Mouse (Mus musculus): ENCODE data around the gene Crlf1. TPM values are rescaled to one million over a fixed set of nuclear protein-coding genes. Genes with fewer than 3 reads are reported as not detected.
A peak's percentile ranks its signal among the peaks of the same experiment; 100 is the strongest.

Gene Crlf1
- polyA plus RNA-seq, 1 experiment from 2014 or later = 2.1 TPM

DNA sequence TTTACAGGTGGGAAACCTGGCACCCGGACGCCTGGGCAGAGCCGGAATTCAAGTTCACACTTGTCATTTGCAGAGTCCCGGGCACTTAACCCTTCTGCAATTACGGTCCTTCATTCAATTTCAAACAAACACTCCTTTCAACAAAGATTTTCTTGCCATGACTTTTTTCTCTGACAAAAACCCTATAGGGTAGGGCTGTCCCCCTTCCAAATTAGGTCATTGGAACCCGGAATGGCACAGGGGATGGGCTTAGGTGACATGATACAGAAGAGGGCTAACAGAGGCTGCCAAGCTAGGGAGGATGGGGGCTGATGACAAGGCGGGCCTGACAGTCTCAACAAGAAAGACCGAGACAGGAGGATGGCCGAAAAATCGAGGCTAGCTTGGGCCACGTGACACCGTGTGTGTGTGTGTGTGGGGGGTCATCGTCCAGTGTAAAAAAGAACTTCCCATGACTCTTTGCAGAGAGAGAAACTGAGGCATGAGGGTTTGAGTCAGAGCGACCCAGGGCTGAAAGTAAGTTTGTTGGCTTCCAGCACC is 4.0 kb upstream of the Crlf1 start:
- ATAC-seq (ENCODE audit: low FRiP score, low TSS enrichment) = no peak
- Histone ChIP-seq H3K36me3 (ENCODE audit: control insufficient read depth, insufficient read depth, low read length) (no peaks in the 10 kb centered on the region), H3K9ac (replicated peaks; ENCODE audit: low read length) (no peak overlapping the region; the same call in 1 of the 2 replicates)

DNA sequence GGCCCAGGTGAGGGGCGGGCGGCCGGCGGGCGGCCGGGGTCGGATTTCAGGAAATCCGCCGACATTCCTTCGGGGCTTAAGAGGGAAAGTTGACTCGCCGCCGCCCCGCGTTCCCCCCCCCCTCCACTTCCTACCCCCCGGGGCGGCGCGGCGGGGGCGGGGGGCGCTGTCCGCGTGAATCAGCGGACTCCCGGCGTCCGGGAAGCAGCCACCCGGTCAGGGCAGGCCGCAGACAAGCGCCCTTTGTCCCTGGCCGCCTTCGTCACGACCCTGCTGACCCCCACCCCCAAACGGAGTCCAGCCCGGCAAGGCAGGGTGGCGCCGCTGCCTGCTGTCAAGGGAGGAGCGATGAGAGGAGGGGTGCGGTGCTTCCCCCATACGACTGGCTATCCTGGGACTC is 3.4 kb upstream of the Crlf1 start:
- peak overlapping the region; percentile 31 for H3K4me2 ChIP-seq (ENCODE audit: low read length)
- peaks cover 28% of the 10 kb centered on the region for H3K4me1 ChIP-seq (ENCODE audit: control insufficient read depth, insufficient read depth, low read length)
- no peak overlapping the region for H3K27ac ChIP-seq (replicated peaks; ENCODE audit: low read depth, low read length)
- ATAC-seq (ENCODE audit: low FRiP score, low TSS enrichment) = no peak
- WGBS = 1% methylated on average over 31 of the region's 41 CpGs
- no peak for DNase-seq
- no peaks in the 10 kb centered on the region for H3K36me3 ChIP-seq (ENCODE audit: control insufficient read depth, insufficient read depth, low read length)
- H3K9me3 ChIP-seq (ENCODE audit: control insufficient read depth, low read length) = no peaks in the 10 kb centered on the region
- no peak overlapping the region for H3K9ac ChIP-seq (replicated peaks; ENCODE audit: low read length)
- peaks cover 90% of the 10 kb centered on the region for H3K27me3 ChIP-seq (ENCODE audit: control insufficient read depth, insufficient read depth, low read length)
- H3K4me3 ChIP-seq (replicated peaks; ENCODE audit: low read depth, low read length) = no peak overlapping the region

More for the DNA sequence above, 4.0 kb upstream of the Crlf1 start:
- Histone ChIP-seq H3K4me2 (ENCODE audit: low read length) (peak overlapping the region; percentile 31), H3K4me3 (replicated peaks; ENCODE audit: low read depth, low read length) (no peak overlapping the region), H3K27me3 (ENCODE audit: control insufficient read depth, insufficient read depth, low read length) (peaks cover 90% of the 10 kb centered on the region), H3K27ac (replicated peaks; ENCODE audit: low read depth, low read length) (no peak overlapping the region), H3K4me1 (ENCODE audit: control insufficient read depth, insufficient read depth, low read length) (peaks cover 28% of the 10 kb centered on the region), H3K9me3 (ENCODE audit: control insufficient read depth, low read length) (no peaks in the 10 kb centered on the region)
- DNase-seq = no peak
- WGBS = 4% methylated on average over 14 of the region's 14 CpGs

DNA sequence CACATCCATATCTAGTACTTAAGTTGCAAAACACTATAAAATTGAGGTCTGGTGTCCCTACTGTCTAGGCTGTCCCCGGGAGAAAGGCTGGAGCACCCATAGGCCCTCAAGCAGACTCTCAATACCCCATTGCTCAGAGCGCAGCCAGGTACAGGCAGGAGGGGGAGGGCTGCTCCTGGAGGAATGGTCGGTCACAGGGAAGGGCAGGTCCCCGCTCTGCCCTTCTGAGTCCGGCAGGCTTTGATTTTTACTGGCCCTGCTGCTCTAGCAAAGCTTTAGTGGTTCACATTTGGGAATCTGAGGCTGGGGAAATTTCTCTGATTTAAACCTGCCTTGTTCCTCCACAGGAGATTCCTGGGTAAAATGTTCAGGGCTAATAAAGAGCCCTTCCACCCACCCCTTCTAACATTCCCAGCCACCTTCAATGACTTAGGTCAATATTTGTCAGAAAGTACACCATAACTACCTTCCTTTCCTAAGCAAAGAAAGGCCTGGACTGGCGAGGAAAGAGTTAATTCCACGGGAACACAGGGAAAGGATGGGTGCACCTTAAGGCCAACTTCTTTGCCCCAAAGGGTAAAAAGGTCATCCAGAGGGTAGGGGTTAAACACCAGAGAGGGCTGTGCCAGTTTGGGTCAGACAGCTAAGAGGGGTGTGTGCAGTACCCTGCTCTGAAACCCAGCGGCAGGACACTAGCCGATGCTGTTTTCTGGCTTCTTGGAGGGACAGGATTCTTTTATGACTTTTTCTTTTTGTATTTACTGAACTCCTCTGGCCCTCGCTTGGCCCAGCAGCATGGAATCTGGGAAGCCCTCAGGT is 2.7 kb upstream of the Crlf1 start:
- no peak overlapping the region for H3K9ac ChIP-seq (replicated peaks; ENCODE audit: low read length)
- ATAC-seq (ENCODE audit: low FRiP score, low TSS enrichment) = no peak
- no peak overlapping the region for H3K4me3 ChIP-seq (replicated peaks; ENCODE audit: low read depth, low read length)
- peaks cover 90% of the 10 kb centered on the region for H3K27me3 ChIP-seq (ENCODE audit: control insufficient read depth, insufficient read depth, low read length)
- H3K36me3 ChIP-seq (ENCODE audit: control insufficient read depth, insufficient read depth, low read length) = no peaks in the 10 kb centered on the region
- peaks cover 29% of the 10 kb centered on the region for H3K4me1 ChIP-seq (ENCODE audit: control insufficient read depth, insufficient read depth, low read length)
- H3K9me3 ChIP-seq (ENCODE audit: control insufficient read depth, low read length) = no peaks in the 10 kb centered on the region
- DNase-seq = no peak
- 6% methylated on average over 10 of the region's 10 CpGs for WGBS
- no peak overlapping the region for H3K27ac ChIP-seq (replicated peaks; ENCODE audit: low read depth, low read length)
- no peak overlapping the region for H3K4me2 ChIP-seq (ENCODE audit: low read length)

DNA sequence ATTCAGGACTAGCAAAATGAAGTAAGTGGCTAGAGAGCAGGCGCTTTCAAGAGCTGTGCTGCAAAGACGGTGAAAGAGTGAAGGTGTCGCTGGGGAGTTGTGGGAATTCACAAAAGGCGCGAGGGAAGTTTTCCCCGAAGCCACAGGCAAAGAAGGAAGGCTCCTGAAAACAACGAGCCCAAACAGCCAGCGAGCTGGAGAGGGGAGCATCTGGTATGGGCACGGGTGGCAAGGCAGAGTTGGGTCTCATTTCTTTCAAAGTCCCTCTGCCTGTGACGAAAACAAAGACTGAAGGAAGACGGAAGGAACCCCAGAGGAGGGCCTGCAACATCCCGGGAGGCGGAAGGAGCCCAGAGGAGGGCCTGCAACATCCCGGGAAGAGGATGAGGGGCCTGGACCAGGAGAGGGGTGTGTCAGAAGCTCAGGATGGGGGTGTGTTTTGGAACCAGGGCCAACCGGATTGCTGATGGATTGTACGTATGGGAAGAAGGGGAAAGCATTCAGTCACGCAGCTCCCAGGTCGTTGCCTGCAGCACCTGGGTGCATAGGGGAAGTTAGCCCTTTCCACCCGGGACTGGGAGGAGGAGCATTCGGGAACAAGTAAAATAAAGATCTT is 2.0 kb upstream of the Crlf1 start:
- no peak for DNase-seq
- Histone ChIP-seq H3K4me3 (replicated peaks; ENCODE audit: low read depth, low read length) (no peak overlapping the region), H3K27me3 (ENCODE audit: control insufficient read depth, insufficient read depth, low read length) (peaks cover 90% of the 10 kb centered on the region), H3K4me2 (ENCODE audit: low read length) (no peak overlapping the region), H3K9ac (replicated peaks; ENCODE audit: low read length) (no peak overlapping the region), H3K9me3 (ENCODE audit: control insufficient read depth, low read length) (no peaks in the 10 kb centered on the region), H3K36me3 (ENCODE audit: control insufficient read depth, insufficient read depth, low read length) (no peaks in the 10 kb centered on the region), H3K4me1 (ENCODE audit: control insufficient read depth, insufficient read depth, low read length) (peaks cover 33% of the 10 kb centered on the region), H3K27ac (replicated peaks; ENCODE audit: low read depth, low read length) (no peak overlapping the region)
- ATAC-seq (ENCODE audit: low FRiP score, low TSS enrichment) = no peak
- WGBS = under 1% methylated on average over 20 of the region's 20 CpGs

DNA sequence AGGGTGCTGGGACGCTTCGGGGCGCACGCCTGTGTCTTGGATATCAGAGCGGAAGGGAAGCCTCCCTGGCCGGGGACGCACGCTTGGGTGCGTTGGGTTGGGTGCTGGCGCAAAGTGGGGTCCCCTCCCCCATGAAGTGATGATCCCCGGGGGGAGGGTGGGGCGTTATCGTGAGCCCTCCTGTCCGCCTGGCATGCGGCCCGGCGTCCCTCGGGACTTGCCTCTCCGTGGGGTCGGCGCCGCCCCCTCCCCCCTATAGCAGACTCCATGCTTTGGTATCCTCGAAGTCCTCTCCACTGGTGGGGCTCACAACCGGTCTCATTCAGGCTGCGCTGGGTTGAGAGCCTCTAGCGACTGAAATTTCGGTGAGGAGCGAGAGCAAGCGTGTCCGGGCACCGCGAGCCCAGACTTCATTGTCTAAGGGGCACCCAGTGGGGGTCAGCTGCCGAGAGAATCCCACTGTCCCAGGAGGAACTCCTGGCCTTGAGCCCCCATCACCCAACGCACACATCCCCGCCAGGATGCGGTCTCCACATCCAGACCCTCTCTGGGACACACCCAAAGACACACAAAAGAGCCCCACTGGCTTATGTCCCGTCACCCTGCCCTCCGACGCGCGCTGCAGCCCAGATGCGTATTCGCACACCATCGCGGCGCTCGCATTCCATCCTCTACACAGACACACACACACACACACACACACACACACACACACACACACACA is 896 bp downstream of the Crlf1 start:
- H3K36me3 ChIP-seq (ENCODE audit: control insufficient read depth, insufficient read depth, low read length) = no peaks in the 10 kb centered on the region
- H3K4me2 ChIP-seq (ENCODE audit: low read length) = peak overlapping the region; percentile 53
- no peak overlapping the region; the same call in 1 of the 2 replicates for H3K9ac ChIP-seq (replicated peaks; ENCODE audit: low read length)
- peak overlapping the region; percentile 31 for H3K4me3 ChIP-seq (replicated peaks; ENCODE audit: low read depth, low read length)
- no peak for ATAC-seq (ENCODE audit: low FRiP score, low TSS enrichment)
- 1% methylated on average over 47 of the region's 47 CpGs for WGBS
- peaks cover 17% of the 10 kb centered on the region; the same call in 1 of the 2 replicates for H3K4me1 ChIP-seq (ENCODE audit: control insufficient read depth, insufficient read depth, low read length)
- H3K27me3 ChIP-seq (ENCODE audit: control insufficient read depth, insufficient read depth, low read length) = peaks cover 93% of the 10 kb centered on the region
- H3K27ac ChIP-seq (replicated peaks; ENCODE audit: low read depth, low read length) = no peak overlapping the region
- H3K9me3 ChIP-seq (ENCODE audit: control insufficient read depth, low read length) = no peaks in the 10 kb centered on the region
- no peak for DNase-seq

DNA sequence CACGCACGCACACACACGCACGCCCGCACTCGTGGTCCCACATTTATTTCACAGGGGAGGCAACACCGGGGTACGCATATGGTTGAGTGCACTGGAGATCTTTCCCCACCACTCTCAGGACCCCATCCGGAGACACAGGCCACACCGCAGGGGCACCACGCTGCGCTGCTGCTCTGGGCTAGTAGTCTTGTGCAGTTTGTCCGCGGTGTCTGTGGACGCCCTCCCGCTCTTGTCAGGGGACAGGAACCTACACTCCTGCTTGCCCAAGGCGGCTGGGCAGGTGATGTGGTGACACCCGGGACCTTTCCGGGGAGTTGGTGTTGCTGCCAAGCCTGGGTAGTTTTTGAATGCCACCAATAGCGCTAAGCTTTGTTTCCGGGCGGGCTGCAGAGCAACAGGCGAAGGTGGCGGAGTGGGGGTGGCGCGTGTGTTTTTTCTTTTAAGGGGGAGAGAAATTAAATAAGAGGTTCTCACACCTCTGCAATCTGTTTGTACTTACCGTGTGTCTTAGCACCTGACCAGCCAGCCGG is 1.5 kb downstream of the Crlf1 start:
- no peak overlapping the region; the same call in 1 of the 2 replicates for H3K9ac ChIP-seq (replicated peaks; ENCODE audit: low read length)
- peaks cover 15% of the 10 kb centered on the region; the same call in 1 of the 2 replicates for H3K4me1 ChIP-seq (ENCODE audit: control insufficient read depth, insufficient read depth, low read length)
- no peak for DNase-seq

DNA sequence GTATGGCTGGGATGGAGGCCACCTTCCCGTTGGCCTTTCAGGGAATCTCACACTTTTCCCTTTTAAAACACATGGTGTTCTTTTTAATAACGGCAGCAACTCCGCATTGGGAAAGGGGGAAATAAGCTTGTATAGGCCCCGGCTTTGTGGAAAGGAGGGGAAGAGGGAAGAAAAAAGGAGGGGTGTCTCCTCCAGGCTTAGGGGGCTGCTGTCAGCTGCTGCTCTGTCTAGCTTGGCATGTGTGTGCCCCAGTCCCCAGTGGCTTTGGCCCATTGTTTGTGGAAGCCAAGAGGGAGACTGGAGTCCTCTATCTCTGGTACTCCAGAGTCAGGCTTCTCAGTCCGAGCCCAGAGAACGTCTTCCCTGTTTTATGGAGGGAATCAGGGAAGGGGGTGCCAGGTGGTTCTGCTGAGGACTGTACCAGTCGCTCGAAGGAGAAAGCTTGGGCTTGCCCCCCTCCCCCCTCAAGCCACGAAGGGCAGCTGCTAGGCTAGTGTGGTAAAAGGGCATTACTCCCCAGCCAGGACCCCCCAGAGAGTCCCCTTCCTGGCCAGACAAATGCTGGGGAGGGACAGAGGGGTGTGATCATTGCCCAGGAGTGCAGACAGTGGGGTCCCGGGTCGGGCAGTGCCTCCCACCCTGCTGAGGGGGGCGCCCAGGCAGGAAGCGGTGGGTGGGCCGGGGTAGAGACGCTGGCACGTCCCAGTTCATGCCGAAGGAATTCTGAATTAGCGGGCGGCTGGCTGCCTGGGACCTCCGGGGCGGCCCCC is 2.2 kb downstream of the Crlf1 start:
- Histone ChIP-seq H3K4me2 (ENCODE audit: low read length) (peak overlapping the region; percentile 12; the same call in 1 of the 2 replicates), H3K9ac (replicated peaks; ENCODE audit: low read length) (no peak overlapping the region), H3K4me3 (replicated peaks; ENCODE audit: low read depth, low read length) (0 out of 2 replicates have a peak overlapping the region, but pooled peaks have one; percentile 2), H3K27me3 (ENCODE audit: control insufficient read depth, insufficient read depth, low read length) (peaks cover 92% of the 10 kb centered on the region), H3K4me1 (ENCODE audit: control insufficient read depth, insufficient read depth, low read length) (peaks cover 13% of the 10 kb centered on the region; the same call in 1 of the 2 replicates), H3K27ac (replicated peaks; ENCODE audit: low read depth, low read length) (no peak overlapping the region), H3K36me3 (ENCODE audit: control insufficient read depth, insufficient read depth, low read length) (no peaks in the 10 kb centered on the region), H3K9me3 (ENCODE audit: control insufficient read depth, low read length) (no peaks in the 10 kb centered on the region)
- DNase-seq (no peak), ATAC-seq (ENCODE audit: low FRiP score, low TSS enrichment) (no peak)
- 1% methylated on average over 21 of the region's 21 CpGs for WGBS

More for the DNA sequence above, 1.5 kb downstream of the Crlf1 start:
- Histone ChIP-seq H3K4me2 (ENCODE audit: low read length) (peak overlapping the region; percentile 53; the same call in 1 of the 2 replicates), H3K9me3 (ENCODE audit: control insufficient read depth, low read length) (no peaks in the 10 kb centered on the region), H3K36me3 (ENCODE audit: control insufficient read depth, insufficient read depth, low read length) (no peaks in the 10 kb centered on the region), H3K4me3 (replicated peaks; ENCODE audit: low read depth, low read length) (0 out of 2 replicates have a peak overlapping the region, but pooled peaks have one; percentile 31), H3K27me3 (ENCODE audit: control insufficient read depth, insufficient read depth, low read length) (peaks cover 92% of the 10 kb centered on the region), H3K27ac (replicated peaks; ENCODE audit: low read depth, low read length) (no peak overlapping the region)
- no peak for ATAC-seq (ENCODE audit: low FRiP score, low TSS enrichment)
- 4% methylated on average over 28 of the region's 28 CpGs for WGBS

DNA sequence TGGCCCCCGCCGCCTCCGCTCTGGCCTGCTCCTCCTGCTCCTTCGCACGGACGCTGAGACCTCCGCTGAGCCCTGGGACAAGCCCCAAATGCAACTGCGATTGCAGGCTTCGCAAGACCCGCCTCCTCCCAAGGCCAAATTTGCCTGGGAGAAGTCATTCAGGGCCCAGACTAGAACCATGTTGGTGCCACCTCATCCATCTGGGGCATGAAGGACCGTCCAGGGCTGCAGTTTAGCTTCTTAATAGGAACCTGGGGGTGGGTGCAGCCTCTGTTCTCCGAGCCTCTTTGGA is 2.8 kb downstream of the Crlf1 start:
- Histone ChIP-seq H3K4me2 (ENCODE audit: low read length) (peak overlapping the region; percentile 12; the same call in 1 of the 2 replicates), H3K4me3 (replicated peaks; ENCODE audit: low read depth, low read length) (no peak overlapping the region), H3K9ac (replicated peaks; ENCODE audit: low read length) (no peak overlapping the region)

More for the DNA sequence above, 2.8 kb downstream of the Crlf1 start:
- peaks cover 13% of the 10 kb centered on the region; the same call in 1 of the 2 replicates for H3K4me1 ChIP-seq (ENCODE audit: control insufficient read depth, insufficient read depth, low read length)
- peaks cover 92% of the 10 kb centered on the region for H3K27me3 ChIP-seq (ENCODE audit: control insufficient read depth, insufficient read depth, low read length)
- 6% methylated on average over 12 of the region's 12 CpGs for WGBS
- no peaks in the 10 kb centered on the region; the same call in 1 of the 2 replicates for H3K9me3 ChIP-seq (ENCODE audit: control insufficient read depth, low read length)
- ATAC-seq (ENCODE audit: low FRiP score, low TSS enrichment) = no peak
- DNase-seq = no peak
- H3K27ac ChIP-seq (replicated peaks; ENCODE audit: low read depth, low read length) = no peak overlapping the region
- H3K36me3 ChIP-seq (ENCODE audit: control insufficient read depth, insufficient read depth, low read length) = no peaks in the 10 kb centered on the region
